ENCODE assay signal across 8 mouse cellular contexts in genomic region chr1:195092220-195092720, GRCm38 (mm10). TPM values are rescaled to one million over a fixed set of nuclear protein-coding genes. Genes with fewer than 3 reads are reported as not detected.
A peak's percentile ranks its signal among the peaks of the same experiment; 100 is the strongest.
DNase-seq lines count a peak whose midpoint lies in the region; ATAC-seq lines count a peak whose summit lies in the region.

Gene Cd46, minus strand, starts transcription at chr1:195092249.

- no peaks in the 10 kb centered on the region for H3K9me3 ChIP-seq in liver, embryonic 13.5 days (replicated peaks)

- H3K4me2 ChIP-seq in liver, embryonic 13.5 days = peak within 1 kb of the TSS; percentile 78

- WGBS in liver, embryonic 13.5 days (ENCODE audit: insufficient replicate concordance) = 2% methylated on average over 14 of the region's 14 CpGs

- H3K27ac ChIP-seq in liver, embryonic 13.5 days = peak within 1 kb of the TSS; percentile 98

- H3K36me3 ChIP-seq in liver, embryonic 13.5 days = peaks cover 18% of the 10 kb centered on the region

- H3K4me1 ChIP-seq in liver, embryonic 13.5 days (replicated peaks) = peaks cover 58% of the 10 kb centered on the region

- H3K27me3 ChIP-seq in liver, embryonic 13.5 days = no peaks in the 10 kb centered on the region

- ATAC-seq in liver, embryonic 13.5 days (ENCODE audit: low read depth) = peak; percentile 96

- H3K4me3 ChIP-seq in liver, embryonic 13.5 days (replicated peaks) = peak within 1 kb of the TSS; percentile 63

- DNase-seq in A20 (ENCODE audit: low read depth, low spot score) (peak; percentile 92), ZHBTc4 (ENCODE audit: low read depth, low spot score) (peak; percentile 88)
- DNase-seq in embryo, embryonic 11.5 days (ENCODE audit: low read depth, low spot score) = peak; percentile 46
- peak; percentile 78 to 84 for DNase-seq in heart, adult 18-20 months
- peak; percentile 83 for DNase-seq in kidney, adult 11 months
- DNase-seq in liver, embryonic 13.5 days = peak; percentile 88
- DNase-seq in natural killer cell, adult 2 months (ENCODE audit: low spot score in 2 of 2) = peak; percentile 49 to 52
- peak; percentile 44 for DNase-seq in testis, postnatal 14 days (ENCODE audit: low spot score)

- peak within 1 kb of the TSS; percentile 76 for H3K9ac ChIP-seq in liver, embryonic 13.5 days

RNA-seq across cellular contexts. Expression of gene Cd46, which starts in this region (rescaled TPM):
- total RNA-seq in heart, adult 18-20 months (2021) = under 1 TPM; 0.57 to 0.65 TPM
- polyA plus RNA-seq in liver, embryonic 13.5 days (2015; fragmentation: Nextera tagmentation; extraction: Ambion mirVana) = 0.76 and 0.94 TPM in 2 replicates

Comparison
In these comparisons a context has a peak if more than half of its experiments do, and no peak if none do; other contexts are left out.
1. Peak in every context shown above with its lines: DNase-seq, ATAC-seq, H3K4me3 ChIP-seq and H3K27ac ChIP-seq.
2. Peak in DNase-seq in heart, adult 18-20 months; RNA of the gene not detected or under 1 TPM.
3. Peak in DNase-seq, ATAC-seq, H3K4me3 ChIP-seq, H3K27ac ChIP-seq, H3K9ac ChIP-seq and H3K4me2 ChIP-seq in liver, embryonic 13.5 days; RNA of the gene not detected or under 1 TPM.